Mouse (Mus musculus) heart, adult 9 months (tissue): ENCODE results near the gene Ltbp1.

ENCODE experiments used
- DNase-seq, 2 experiments: peaks; one replicate each; pipeline ENCODE4 v3.0.0; 2022; ENCODE audit warnings: low spot score in 2 of 2

Ltbp1 gene

DNA sequence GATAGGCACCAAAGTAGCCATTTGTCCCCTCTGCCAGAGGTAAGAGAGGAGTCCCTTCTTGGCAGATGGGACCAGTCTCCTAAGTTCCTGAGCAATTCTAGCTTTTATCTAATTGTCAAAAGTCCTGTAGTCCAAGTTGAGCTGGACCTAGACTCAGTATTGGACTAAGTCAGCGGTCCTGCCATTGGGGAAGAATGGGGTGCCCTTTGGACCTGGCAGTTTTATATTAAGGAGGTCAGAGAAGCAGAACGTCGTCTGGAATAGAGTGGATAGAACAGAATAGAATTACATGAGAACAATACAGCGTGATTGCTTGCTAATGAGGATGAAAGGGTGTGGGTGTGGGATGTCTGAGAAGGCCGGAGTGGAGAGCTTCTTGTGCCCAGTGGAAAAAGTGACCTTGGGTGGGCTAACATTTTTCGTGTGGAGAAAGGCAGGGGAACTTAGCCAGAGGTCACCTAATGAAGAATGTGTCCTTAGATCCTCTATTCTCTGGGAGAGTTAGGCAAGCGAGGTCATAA, 167.4 kb downstream of the Ltbp1 start:
- DNase-seq: no peak

DNA sequence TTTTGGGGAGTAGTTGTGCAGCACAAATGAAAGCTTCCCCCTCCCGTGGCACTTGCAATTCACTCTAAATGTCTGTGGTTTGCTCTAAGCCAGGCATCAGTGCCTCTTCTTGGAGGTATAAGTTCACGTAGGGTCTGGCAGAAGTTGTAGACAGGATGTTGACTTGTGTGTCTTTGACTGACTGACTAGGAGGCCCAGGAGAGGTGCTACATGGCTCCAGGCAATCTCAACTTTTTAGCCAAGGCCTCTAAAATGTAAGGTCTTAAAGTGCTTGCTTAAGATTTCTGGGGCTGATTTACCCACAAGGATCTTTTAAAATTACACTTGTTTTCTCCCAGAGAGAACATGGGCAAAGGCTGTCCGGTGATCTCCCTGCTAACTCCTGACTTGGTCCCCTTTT, 169.1 kb downstream of the Ltbp1 start:
- DNase-seq: no peak

DNA sequence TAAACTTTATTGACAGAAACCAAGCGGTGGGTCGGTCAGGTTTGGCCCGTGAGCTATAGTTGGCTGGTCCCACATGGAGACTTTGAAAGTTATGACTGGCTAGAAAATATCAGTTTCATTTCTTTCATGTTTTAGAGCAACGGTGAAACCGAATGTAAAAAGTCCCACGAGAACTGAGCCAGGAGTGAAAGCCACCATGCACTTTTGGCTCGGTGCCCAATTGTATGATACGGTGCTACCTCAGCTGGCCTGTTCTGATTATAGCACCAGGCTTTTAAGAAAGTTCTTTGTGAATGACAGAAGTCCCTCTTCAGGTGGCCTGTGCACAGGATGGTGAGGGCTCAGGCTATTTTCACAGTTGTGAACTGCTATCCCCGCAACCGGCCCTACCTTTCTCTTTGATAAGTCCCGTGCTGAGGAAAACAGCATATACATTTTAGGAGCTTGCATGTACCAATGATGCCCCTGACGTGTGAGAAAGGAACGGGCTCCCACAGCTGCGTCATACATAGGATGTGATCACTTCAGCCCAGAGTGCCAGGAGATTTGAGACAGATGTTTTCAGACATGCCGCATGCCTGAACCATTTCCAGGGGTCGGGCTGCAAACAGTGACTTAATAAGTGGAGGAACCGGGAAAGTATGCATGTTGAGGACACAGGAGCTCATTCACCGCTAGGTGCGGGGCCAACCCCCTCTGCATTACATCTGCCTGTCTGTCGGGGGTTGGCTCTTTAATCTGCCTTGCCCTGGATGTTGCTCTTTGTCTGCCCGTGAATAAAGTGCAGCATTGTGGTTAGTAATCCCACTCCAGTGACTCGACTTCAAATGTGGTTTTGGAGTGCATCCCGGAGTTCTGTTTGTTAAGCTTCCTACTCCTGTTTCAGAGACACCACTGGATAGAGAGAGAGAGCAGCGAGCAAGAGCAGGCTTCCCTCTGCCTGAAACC, 172.8 kb downstream of the Ltbp1 start:
- DNase-seq: peak; percentile 35 to 57

DNA sequence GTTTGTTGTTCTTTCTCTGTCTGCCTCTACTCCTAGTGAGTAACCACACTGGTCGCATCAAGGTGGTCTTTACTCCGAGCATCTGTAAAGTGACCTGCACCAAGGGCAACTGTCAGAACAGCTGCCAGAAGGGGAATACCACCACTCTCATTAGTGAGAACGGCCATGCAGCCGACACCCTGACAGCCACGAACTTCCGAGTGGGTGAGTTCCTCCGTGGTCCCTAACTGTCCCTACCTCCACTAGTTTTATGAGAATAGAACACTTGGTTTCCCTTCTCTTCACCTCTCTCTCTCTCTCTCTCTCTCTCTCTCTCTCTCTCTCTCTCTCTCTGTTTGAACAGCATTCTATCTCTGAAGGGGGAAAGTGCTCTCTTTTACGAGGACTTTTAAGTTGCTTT, 173.6 kb downstream of the Ltbp1 start:
- DNase-seq: no peak

DNA sequence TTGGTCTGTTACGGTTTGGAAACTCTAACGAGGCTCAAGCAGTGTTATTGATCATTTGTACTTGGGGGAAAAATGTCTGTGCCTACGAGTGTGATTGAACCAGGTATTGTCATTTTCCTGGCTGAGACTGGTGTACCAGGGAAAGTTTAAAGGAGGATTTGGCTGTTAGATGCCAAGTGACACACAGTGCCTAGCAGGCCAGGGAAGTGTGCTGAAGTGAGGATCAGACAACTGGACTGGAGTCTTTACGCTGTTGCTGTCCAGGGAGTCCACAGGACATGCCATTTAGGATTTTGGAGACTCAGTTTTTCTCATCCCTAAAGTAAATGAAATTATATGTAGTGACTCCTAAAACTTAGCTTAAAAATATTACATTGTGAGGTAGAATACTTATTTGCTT, 174.9 kb downstream of the Ltbp1 start:
- DNase-seq: no peak

DNA sequence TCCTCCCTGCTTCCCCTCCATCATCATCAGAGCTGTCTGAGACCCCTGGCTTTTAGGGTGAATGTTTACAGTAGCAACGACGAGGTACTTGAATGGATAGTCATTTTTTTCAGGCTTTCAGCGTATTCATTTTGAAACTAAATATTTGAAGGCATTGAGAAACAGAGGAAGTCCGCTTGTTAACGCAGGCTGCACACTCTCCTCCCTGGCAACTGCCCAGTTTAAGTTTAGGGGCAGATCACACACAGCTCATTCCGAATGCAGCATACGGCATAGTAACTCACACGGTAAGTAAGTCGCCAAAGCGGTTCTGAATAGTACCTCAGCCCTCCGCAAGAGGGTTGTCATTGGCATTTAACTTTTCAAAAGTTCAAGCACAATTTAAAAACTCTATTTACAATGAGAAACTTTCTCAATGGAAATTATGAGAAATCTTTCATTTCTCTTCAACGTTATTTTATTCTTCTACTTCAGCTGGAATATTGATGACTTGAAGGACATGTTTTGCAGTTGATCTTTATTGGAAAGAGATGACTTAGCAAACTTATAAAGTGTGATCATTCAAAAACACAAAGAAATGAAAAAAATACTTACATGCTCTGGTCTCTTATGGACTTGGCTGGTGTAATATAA, 175.7 kb downstream of the Ltbp1 start:
- no peak for DNase-seq

DNA sequence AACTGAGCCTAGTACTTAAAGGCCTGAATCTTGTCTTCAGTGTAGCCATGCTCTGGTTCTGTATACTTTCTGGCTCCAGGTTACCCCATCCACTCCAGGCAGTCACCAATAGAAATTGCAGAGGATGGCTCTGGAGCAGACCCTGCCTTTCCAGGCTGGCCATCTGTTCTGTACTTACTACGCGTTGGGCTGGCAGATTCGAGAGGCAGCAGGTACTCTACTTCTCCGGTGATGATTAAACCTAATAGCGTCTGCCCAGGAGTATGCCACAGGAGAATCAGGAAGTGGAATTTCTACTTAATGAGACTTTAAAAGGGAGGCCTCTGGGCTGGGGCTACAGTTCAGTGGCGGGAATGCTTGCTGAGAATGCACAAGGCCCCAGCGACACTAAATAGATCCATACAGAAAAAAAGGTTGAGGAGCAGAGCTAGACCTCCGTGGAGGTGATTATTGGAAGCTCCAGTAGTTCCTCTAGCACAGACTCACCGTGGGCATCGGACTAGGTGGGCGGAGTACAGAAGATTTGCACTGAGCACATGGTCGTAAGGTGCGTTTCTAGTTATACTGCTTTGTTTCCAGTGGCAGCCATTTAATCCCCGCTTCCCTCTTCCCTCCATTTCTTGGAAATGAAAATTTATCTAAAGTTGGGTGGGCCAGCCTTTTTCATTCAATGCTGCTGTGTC, 177.1 kb downstream of the Ltbp1 start:
- no peak for DNase-seq

DNA sequence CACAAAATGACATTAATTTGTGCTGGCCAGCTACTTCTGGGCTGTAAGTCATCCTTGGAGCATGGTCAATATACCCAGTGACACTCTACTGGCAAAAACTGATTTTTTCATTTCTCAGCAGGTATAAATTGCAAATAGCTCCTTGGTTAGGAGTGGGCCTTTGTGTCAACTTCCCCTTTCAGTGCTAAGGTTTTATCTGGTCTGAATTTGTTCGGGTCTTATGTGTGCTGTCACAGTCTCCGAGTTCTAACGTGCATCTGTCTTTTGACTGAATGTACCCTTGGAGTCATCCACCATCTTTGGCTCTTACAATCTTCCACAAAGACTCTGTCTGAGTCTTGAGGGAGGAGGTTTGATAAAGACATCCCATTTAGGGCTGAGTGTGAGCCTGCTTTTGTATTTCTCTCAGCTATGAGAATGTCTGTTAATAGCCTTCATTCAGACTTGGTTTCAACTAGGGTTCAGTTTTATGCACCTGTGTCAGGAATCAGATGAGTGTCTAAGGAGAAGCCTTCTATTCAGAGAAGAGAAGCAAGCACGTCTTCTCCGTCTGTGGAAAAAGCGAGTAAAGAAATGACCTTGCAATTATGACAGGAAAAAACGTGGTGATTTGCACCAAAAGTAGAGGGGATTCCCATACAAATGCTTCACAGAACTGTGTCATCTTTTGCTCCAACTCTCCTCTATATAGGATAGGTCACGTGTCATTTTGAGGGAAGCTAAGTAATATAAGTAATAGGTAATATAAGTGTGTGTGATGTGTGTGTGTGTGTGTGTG, 181.6 kb downstream of the Ltbp1 start:
- DNase-seq: no peak

DNA sequence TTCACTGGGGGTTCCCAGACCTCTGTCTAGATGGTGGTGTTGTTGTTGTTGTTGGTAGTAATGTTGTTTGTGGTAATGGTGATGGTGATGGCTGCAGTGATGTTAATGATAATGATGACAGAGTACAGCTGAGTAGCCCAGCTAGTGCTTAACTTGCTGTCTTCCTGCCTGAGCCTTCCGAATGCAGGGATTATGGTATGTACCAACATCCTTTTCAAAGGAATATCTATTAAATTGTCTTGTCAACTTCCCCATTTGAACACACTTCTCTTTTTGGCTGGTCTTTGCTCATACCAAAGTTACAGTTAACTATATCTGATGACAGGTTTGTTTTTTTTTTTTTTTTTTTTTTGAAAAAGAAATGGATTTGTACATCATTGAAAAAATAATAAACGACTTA, 191.6 kb downstream of the Ltbp1 start:
- no peak for DNase-seq

DNA sequence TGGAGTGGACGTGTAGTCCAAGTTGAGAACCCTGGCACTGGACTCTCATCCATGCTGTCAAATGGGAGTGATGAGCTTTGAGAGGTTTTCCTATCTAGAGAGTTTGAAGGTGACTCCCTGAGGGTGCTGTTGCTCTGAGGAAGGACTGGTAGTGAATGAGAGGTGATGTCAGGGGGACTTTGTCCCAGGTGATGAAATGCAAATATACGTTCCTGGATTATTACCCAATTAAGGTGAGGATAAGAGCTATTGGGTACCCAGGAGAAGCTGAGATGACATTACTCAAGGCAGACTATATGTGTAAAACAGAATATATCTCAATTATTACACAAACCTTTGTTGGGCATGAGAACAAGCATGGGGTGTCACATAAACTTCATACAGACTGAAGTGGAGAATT, 193.4 kb downstream of the Ltbp1 start:
- DNase-seq: no peak

DNA sequence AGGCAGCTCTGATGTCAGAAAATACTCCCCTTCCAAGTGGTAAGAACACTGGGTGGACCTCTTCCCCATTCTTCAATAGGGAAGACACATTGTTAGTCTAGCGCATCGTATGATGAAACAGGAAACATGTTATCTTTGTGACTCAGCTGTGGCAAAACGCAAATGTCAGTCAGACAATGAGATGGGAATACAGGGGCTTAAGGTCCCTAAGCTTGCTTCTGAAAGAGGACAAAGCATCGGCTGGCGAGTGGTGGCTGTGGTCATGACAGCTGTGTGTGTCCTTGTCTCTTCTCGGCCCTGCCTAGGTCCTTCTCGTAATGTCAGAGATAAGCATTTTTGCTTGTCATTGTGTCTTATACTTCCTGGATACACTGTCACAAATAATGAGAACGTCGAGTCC, 194.3 kb downstream of the Ltbp1 start:
- DNase-seq: no peak

DNA sequence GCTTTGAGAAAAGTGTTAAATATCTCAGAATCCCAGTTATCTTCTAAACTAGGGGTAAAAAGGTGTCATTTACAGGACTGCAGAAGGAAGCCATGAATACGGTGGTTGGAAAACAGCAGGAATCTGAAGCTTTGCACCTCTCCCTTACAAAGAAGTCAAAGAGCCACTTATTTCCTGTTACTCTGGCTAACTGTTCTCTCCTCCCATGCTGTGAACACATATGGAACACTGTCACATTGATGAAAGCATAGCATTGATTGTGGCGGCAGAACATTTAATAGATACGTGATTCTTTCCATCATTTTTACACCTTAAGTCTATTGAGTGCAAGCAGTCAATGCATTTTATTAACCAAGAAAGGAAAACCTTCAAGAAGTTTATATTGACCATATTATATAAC, 196.9 kb downstream of the Ltbp1 start:
- no peak for DNase-seq

DNA sequence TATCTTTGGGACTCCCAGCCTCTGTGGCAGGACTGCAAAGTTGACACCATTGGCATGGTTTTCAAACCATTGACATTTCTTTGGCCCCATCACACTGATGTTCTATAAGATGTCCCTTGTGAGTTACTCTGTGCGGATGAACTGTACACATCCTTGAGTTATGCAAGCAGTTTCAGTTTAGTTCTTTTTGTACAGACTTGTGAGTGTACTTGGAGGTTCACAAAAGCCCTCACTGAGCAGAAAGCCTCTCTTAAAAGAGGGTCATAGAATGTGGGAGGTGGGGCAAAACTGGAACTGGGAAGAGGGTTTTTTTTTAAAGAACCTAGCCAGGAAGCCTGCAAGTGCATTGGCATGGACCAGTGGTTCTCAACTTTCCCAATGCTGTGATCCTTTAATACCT, 198.7 kb downstream of the Ltbp1 start:
- DNase-seq: no peak

DNA sequence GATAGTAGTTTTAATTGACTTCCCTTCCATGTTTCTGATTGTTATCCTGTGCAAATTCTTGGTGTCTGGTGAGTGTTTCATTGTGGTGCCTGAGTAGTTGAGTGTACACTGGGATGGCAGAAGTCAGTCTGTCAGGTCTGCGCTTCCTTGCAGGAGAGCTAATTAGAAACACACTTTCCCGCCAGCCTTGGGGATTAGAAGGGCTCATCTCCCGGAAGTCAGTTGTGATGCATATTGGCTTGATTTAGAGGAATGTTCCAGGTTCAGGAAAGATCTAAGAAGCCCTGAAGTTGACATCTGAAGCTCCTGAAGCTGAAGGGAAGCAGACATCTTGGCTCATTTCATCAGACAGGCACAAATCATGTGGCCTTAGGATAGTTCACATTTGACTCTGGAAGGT, 200.9 kb downstream of the Ltbp1 start:
- DNase-seq: no peak

DNA sequence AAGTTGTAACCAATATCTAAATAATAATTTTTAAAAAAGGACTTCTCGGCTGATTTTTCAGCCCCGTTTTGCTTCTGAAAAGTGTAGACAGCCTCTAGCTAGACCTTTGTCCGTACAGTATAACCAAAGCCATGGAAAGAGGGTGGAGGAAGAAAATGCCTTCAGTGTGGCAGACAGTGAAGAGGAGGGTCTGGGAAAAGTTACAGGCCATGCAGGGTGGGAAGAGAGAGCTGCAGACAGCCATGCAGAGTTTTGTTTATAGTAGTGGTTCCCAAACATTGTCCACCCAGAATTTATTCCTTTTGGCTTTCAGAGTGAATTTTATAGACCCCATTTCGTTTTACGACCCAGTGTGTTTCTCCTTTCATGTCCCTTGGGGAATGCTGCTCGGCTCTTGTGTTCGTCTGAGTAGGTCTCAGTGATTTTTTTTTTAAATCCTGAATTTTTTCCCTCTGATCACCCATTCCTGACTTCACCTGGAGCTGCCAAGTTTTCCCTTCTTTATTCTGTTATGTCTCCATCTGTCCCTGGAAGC, 202.9 kb downstream of the Ltbp1 start:
- no peak for DNase-seq

DNA sequence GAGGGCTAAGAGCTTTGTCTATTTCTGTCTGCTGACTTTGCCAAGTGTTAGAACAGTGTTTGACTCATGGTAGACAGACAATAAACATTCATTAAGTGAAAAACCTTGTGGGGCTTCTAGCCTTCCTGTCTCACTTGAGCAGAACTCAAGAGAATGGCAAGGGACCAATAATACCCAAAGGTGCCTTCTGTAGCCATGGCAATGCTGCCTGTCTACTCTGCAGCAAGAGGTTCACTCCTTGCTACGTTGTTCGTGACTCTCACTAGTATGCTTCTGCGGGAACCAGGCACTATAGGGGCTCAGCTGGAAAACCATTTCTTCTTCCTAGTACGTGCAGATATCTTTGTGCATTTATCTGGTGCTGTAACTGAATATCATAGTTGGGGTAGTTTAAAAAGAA, 205.2 kb downstream of the Ltbp1 start:
- DNase-seq: no peak

DNA sequence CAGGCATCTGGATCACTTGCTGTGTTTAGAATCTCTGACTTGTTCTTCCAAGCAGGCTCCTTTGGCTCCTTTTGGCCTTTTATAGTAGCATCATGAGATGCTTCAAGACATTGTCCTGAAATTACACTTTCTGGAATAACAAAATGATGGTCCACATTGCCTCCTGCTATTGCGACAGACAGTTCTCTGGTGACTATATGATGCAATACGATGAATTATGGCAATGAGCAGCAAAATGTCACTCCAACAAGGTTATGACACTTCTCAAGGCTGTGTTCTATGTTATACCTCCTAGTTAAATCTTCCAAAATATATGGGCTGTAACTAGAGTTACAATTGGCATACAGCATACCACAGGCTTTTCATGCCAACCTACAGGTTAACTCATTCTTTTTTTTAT, 211.0 kb downstream of the Ltbp1 start:
- DNase-seq: no peak

DNA sequence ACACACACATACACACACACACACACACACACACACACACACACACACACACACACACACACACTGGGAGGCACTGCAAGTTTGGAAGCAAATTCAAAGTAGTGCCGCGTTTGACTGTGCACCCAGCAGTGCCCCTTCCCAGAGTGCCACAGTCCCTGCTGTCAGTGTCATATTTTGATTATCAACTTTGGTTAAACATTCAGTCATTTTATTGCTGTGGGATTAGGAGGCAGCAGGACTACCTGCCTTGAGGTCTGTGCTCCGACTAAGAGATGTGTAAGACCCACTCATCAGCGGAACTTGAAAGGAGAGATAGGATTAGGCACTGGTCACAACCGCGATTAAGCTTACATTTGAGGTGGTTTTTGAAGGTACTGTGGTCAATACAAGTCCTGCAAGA, 213.3 kb downstream of the Ltbp1 start:
- no peak for DNase-seq

DNA sequence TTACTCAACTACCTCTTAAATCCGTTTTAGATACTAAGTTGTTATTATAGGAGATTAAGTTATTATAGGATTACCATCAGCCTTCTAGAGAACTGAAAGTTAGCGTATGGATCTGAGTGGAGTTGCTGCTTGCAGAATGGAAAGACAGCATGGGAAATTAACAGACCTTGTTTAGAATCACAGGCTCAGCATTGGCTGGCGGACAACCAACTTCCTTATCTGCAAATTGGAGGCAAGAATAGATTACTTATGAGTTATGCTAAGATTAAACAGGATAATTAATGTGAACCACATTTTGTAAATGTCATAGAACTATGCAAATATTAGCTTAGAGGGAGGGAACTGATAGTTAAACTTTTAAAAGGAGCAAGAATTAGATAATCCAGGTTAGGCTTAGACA, 223.0 kb downstream of the Ltbp1 start:
- no peak for DNase-seq

DNA sequence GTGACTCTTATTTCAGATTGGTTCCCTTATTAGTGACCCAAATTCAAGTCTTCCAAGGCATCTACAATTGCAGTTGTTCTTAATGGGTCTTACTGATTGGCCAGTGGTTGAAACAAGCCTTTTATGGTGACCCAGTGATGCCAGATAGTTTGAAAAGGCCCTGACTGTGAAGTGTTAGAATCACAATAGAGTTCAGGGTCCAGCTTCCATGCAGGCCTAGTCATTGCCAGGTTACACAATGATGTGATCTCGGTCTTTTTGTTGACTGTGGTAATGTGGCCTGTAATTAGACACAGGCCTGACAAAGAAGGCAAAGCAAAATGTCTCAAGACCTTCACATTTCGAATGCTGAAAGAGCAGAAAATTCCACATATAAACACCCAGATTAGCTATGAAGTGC, 227.8 kb downstream of the Ltbp1 start:
- DNase-seq: no peak

DNA sequence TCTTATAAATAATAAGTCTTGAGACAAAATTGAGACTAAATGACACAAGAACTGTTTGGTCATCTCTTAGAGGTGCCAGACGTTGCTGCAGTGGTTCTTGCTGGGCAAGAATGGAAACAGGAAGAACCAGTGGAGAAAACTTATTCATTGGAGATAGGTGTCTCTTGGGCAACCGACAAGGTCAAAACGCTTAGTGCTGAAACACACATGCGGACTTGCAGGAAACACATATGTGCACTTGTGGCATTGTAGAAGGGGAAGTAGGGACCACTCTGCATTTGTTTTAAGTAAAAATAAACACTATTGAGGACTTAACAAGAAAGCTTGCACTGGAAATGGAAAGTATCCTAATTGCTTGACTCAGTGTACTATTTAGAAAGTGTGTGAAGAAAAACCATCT, 228.6 kb downstream of the Ltbp1 start:
- no peak for DNase-seq

DNA sequence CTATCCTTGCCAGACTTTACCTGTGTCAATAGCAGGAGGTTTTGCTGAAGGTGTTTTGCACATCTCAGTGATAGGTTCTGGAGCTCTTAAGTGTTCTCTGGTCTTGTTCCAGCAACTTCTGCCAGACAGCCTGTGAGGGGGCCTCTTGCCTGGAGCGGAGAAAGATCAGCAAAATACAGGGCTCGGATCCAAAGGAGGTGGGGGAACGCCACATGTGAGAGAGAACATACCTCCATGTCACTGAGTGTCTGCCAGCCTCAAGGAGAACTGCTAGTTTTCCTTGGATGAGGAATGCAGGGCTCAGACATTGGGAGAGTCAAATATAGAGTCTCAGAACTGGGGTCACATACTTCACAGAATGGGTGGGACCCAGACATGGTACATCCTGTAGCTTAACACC, 230.4 kb downstream of the Ltbp1 start:
- no peak for DNase-seq
